Mouse (Mus musculus): ENCODE measurements around the gene Acbd3. TPM values are rescaled to one million over a fixed set of nuclear protein-coding genes. Genes with fewer than 3 reads are reported as not detected.

Acbd3 gene
- total and polyA plus RNA-seq, 3 experiments, result 17.8 to 23.2 TPM; not detected in 1

GRCm38 (mm10) chr1:180747827-180748226, 22.0 kb downstream of the Acbd3 start:
- peaks cover 0 to 34% of the 10 kb centered on the region in 2 experiments; a peak in 2 of 4 replicates for H3K36me3 ChIP-seq (ENCODE audit: control insufficient read depth in 1 of 2, insufficient read depth in 2 of 2, low read length in 2 of 2)
- no peak overlapping the region for H3K4me3 ChIP-seq (ENCODE audit: control insufficient read depth in 1 of 2, insufficient read depth in 1 of 2, low read depth in 2 of 2, low read length in 2 of 2)
- no peaks in the 10 kb centered on the region for H3K27me3 ChIP-seq (ENCODE audit: control insufficient read depth in 1 of 2, insufficient read depth in 2 of 2, low read length in 2 of 2)
- no peaks in the 10 kb centered on the region for H3K4me1 ChIP-seq (ENCODE audit: control insufficient read depth in 1 of 2, insufficient read depth in 2 of 2, low read length in 2 of 2)
- H3K27ac ChIP-seq (ENCODE audit: control insufficient read depth, low read depth, low read length), result no peak overlapping the region
- TF ChIP-seq ZKSCAN1 (IDR thresholded peaks at IDR 0.05; ENCODE audit: low read depth, low read length), result no peak
- no peak for TF ChIP-seq POLR2AphosphoS5 (IDR thresholded peaks at IDR 0.05; ENCODE audit: borderline replicate concordance, low read depth, low read length)
- no peak for TF ChIP-seq CHD1 (IDR thresholded peaks at IDR 0.05; ENCODE audit: low read depth, low read length)
- no peak for TF ChIP-seq NRF1 (IDR thresholded peaks at IDR 0.05; ENCODE audit: insufficient read depth, low read depth, low read length, poor library complexity, severe bottlenecking)
- TF ChIP-seq HCFC1 (IDR thresholded peaks at IDR 0.05; ENCODE audit: low read depth, low read length), result no peak
- no peak for TF ChIP-seq USF2 (IDR thresholded peaks at IDR 0.05; ENCODE audit: borderline replicate concordance in 1 of 2, insufficient read depth in 1 of 2, low read depth in 1 of 2, low read length in 2 of 2)
- TF ChIP-seq CTCF (IDR thresholded peaks at IDR 0.05 in 2 of 3, conservative IDR thresholded peaks at IDR 0.05 in 1 of 3; ENCODE audit: control insufficient read depth in 1 of 3, insufficient read depth in 1 of 3, low read depth in 2 of 3, low read length in 3 of 3, poor library complexity in 1 of 3, severe bottlenecking in 1 of 3), result no peak
- no peak for TF ChIP-seq CHD2 (IDR thresholded peaks at IDR 0.05; ENCODE audit: low read length)
- no peak for TF ChIP-seq MEF2A (IDR thresholded peaks at IDR 0.05; ENCODE audit: extremely low read depth, insufficient replicate concordance, low read depth, low read length, poor library complexity, severe bottlenecking)
- TF ChIP-seq TBP (IDR thresholded peaks at IDR 0.05; ENCODE audit: low read depth, low read length), result no peak
- no peak for TF ChIP-seq RAD21 (IDR thresholded peaks at IDR 0.05; ENCODE audit: low read depth, low read length)
- TF ChIP-seq EP300 (IDR thresholded peaks at IDR 0.05; ENCODE audit: low read depth in 1 of 2, low read length in 2 of 2), result no peak
- TF ChIP-seq JUND (IDR thresholded peaks at IDR 0.05; ENCODE audit: low read depth, low read length), result no peak
- TF ChIP-seq E2F4 (IDR thresholded peaks at IDR 0.05; ENCODE audit: borderline replicate concordance, low read depth, low read length), result no peak
- no peak for TF ChIP-seq SMC3 (IDR thresholded peaks at IDR 0.05; ENCODE audit: low read depth, low read length)
- no peak for TF ChIP-seq GABPA (IDR thresholded peaks at IDR 0.05; ENCODE audit: low read depth, low read length)
- no peak for TF ChIP-seq KAT2A (conservative IDR thresholded peaks at IDR 0.05; ENCODE audit: low read depth, low read length)
- TF ChIP-seq ETS1 (IDR thresholded peaks at IDR 0.05; ENCODE audit: low read depth, low read length), result no peak
- no peak for TF ChIP-seq POLR2A (IDR thresholded peaks at IDR 0.05; ENCODE audit: control insufficient read depth in 1 of 2, insufficient read depth in 1 of 2, low read depth in 1 of 2, low read length in 2 of 2, poor library complexity in 1 of 2)
- no peak for TF ChIP-seq MXI1 (IDR thresholded peaks at IDR 0.05; ENCODE audit: low read depth, low read length)
- H3K9ac ChIP-seq (ENCODE audit: control insufficient read depth, low read depth, low read length, poor library complexity, severe bottlenecking), result no peak overlapping the region
- no peak for DNase-seq (ENCODE audit: low read depth, low spot score)
- no peaks in the 10 kb centered on the region for H3K79me2 ChIP-seq (ENCODE audit: control insufficient read depth, insufficient read depth, low read length, poor library complexity)
- H3K9me3 ChIP-seq (replicated peaks; ENCODE audit: insufficient read depth, low read length), result no peaks in the 10 kb centered on the region

GRCm38 (mm10) chr1:180752115-180752514, 26.3 kb downstream of the Acbd3 start:
- Histone ChIP-seq H3K4me3 (ENCODE audit: control insufficient read depth in 1 of 2, insufficient read depth in 1 of 2, low read depth in 2 of 2, low read length in 2 of 2) (no peak overlapping the region), H3K36me3 (ENCODE audit: control insufficient read depth in 1 of 2, insufficient read depth in 2 of 2, low read length in 2 of 2) (peaks cover 0 to 17% of the 10 kb centered on the region in 2 experiments; a peak in 2 of 4 replicates), H3K79me2 (ENCODE audit: control insufficient read depth, insufficient read depth, low read length, poor library complexity) (no peaks in the 10 kb centered on the region), H3K4me1 (ENCODE audit: control insufficient read depth in 1 of 2, insufficient read depth in 2 of 2, low read length in 2 of 2) (no peaks in the 10 kb centered on the region), H3K27ac (ENCODE audit: control insufficient read depth, low read depth, low read length) (no peak overlapping the region), H3K27me3 (ENCODE audit: control insufficient read depth in 1 of 2, insufficient read depth in 2 of 2, low read length in 2 of 2) (no peaks in the 10 kb centered on the region), H3K9me3 (replicated peaks; ENCODE audit: insufficient read depth, low read length) (no peaks in the 10 kb centered on the region), H3K9ac (ENCODE audit: control insufficient read depth, low read depth, low read length, poor library complexity, severe bottlenecking) (no peak overlapping the region)
- no peak for DNase-seq (ENCODE audit: low read depth, low spot score)
- TF ChIP-seq POLR2A (IDR thresholded peaks at IDR 0.05; ENCODE audit: control insufficient read depth in 1 of 2, insufficient read depth in 1 of 2, low read depth in 1 of 2, low read length in 2 of 2, poor library complexity in 1 of 2) (no peak), HCFC1 (IDR thresholded peaks at IDR 0.05; ENCODE audit: low read depth, low read length) (no peak), GABPA (IDR thresholded peaks at IDR 0.05; ENCODE audit: low read depth, low read length) (no peak), MYB (IDR thresholded peaks at IDR 0.05; ENCODE audit: low read depth, low read length) (no peak), RCOR1 (IDR thresholded peaks at IDR 0.05; ENCODE audit: low read depth, low read length) (no peak), CHD2 (IDR thresholded peaks at IDR 0.05; ENCODE audit: low read length) (no peak), RAD21 (IDR thresholded peaks at IDR 0.05; ENCODE audit: low read depth, low read length) (no peak)

Data from MEL (cell line).